Mouse (Mus musculus): ENCODE results near the gene Rgs12. TPM values are rescaled to one million over a fixed set of nuclear protein-coding genes. Genes with fewer than 3 reads are reported as not detected.
A peak's percentile ranks its signal among the peaks of the same experiment; 100 is the strongest.

Rgs12 gene
- polyA plus RNA-seq, 1 experiment from 2014 or later, result 54.9 TPM

DNA sequence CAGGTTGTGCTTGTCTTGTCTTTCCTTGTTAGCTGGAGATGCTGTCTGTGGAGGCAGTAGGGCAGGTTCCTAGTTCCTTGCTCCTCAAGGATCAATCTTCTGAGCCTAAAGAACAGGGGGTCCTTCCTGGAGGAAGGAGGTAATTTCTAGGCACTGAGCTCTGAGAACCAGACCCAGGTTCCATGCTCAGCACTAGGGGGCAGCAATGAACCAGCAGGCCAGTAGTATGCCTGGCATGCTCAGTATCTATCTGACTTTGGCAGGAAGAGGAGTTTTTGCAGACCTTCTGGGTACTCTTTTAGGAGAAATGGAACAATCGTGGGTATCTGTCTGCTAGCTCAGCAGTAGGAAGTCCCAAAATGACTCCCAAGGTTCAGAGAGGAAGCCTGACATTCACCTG is 33.4 kb upstream of the Rgs12 start:
- Histone ChIP-seq H3K4me2 (no peak overlapping the region), H3K27ac (no peak overlapping the region), H3K9me3 (no peaks in the 10 kb centered on the region), H3K4me3 (no peak overlapping the region), H3K36me3 (peaks cover 10% of the 10 kb centered on the region; the same call in 1 of the 2 replicates), H3K27me3 (no peaks in the 10 kb centered on the region), H3K9ac (no peak overlapping the region), H3K4me1 (replicated peaks) (peaks cover 18% of the 10 kb centered on the region)
- peak; percentile 60; the same call in 1 of the 2 replicates for ATAC-seq (ENCODE audit: low FRiP score)
- 13% methylated on average over 1 of the region's 1 CpGs for WGBS

DNA sequence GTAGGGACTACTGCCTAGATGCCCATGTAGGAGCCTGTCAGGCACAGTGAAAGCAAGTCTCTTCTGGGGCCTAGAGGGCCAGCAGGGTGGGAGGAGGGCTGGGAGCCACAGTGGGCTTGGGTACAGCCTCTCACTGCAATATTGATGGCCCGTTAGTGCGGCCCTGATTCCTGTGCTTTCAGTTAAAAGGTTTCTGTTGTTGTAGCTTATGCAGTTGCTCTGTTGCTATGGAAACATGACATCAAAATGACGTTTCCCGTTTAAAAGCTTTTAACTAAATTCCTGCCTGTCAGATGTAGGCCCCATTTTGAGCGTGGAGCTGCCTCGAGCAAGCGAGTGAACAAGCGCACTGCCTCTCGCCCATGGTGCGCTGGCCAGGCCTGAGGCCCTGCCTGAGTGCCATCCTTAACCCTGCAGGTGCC is 32.0 kb upstream of the Rgs12 start:
- Histone ChIP-seq H3K4me1 (replicated peaks) (peaks cover 18% of the 10 kb centered on the region), H3K4me2 (no peak overlapping the region), H3K36me3 (peaks cover 17% of the 10 kb centered on the region), H3K9me3 (no peaks in the 10 kb centered on the region), H3K4me3 (no peak overlapping the region), H3K27me3 (no peaks in the 10 kb centered on the region), H3K9ac (peak overlapping the region; percentile 43), H3K27ac (peak overlapping the region; percentile 56)
- peak; percentile 38 for ATAC-seq (ENCODE audit: low FRiP score)
- WGBS, result 40% methylated on average over 10 of the region's 10 CpGs

DNA sequence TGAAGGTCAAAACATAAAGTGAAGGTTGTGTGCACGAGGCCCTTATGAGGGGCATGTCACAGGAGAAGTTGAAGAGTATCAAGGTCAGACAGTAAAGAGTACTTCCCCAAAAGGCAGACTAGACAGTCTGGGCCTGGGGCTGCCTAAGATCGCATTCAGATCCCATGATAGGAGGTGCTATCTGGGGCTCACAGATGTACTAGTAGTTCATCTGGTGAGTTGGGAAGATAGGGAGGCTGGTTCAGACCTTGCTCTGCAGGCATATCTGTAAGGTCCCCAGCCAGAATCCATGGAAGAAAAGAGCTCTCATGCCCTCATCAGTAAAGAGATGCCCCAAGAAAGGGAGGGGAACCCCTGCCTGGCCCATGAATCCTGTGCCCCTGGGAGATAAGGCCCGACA is 30.5 kb upstream of the Rgs12 start:
- Histone ChIP-seq H3K4me1 (replicated peaks) (peaks cover 21% of the 10 kb centered on the region), H3K9me3 (no peaks in the 10 kb centered on the region), H3K27ac (no peak overlapping the region), H3K4me3 (no peak overlapping the region), H3K27me3 (no peaks in the 10 kb centered on the region), H3K36me3 (peaks cover 25% of the 10 kb centered on the region), H3K9ac (no peak overlapping the region), H3K4me2 (no peak overlapping the region)
- WGBS, result 97% methylated on average over 3 of the region's 3 CpGs
- ATAC-seq (ENCODE audit: low FRiP score), result no peak

DNA sequence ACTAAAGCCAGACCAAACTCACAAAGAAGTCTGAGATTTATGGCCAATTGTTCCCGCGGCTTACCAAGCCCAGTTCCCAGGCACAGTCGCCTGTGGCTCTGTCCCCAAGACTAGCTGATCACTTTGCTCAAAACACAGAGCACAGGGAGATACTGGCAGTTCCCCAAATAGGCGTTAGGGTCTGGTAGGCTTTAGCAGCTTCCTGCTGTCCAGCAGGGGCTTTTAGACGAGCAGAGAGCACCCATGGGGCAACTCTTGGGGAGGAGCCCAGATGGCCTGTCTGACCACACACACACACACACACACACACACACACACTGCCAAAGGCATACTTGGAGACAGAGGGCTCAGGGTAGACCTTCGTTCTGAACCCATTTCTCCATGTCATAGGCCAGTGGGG is 26.7 kb upstream of the Rgs12 start:
- no peak overlapping the region for H3K9ac ChIP-seq
- H3K27ac ChIP-seq, result no peak overlapping the region
- H3K27me3 ChIP-seq, result no peaks in the 10 kb centered on the region
- no peak overlapping the region for H3K4me3 ChIP-seq
- WGBS, result 71% methylated on average over 6 of the region's 6 CpGs
- no peak overlapping the region for H3K4me2 ChIP-seq
- H3K36me3 ChIP-seq, result peaks cover 51% of the 10 kb centered on the region
- no peaks in the 10 kb centered on the region for H3K9me3 ChIP-seq
- peaks cover 8% of the 10 kb centered on the region for H3K4me1 ChIP-seq (replicated peaks)
- ATAC-seq (ENCODE audit: low FRiP score), result no peak

DNA sequence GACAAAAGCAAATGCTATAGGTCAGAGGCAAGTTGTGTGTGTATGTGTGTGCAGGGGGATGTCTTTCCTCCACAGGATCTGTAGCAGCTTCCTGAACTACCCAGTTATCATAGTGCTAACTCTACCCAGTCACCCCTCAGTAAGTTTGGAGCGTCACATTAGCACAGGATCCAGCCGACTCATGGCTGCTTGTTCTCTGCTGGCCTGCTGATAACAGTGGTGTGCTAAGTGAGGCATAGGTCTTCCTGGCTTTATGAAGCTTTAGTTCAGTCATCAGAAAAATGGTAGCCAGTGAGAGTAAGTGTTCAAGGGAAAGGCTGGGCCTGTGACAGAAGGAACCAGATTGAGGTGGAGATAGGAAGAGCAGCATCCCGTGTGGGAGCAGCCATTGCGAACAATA is 25.3 kb upstream of the Rgs12 start:
- ATAC-seq (ENCODE audit: low FRiP score), result no peak
- Histone ChIP-seq H3K4me1 (replicated peaks) (0 out of 2 replicates have a peak, but pooled peaks cover 6% of the 10 kb centered on the region), H3K36me3 (peaks cover 51% of the 10 kb centered on the region), H3K4me3 (no peak overlapping the region), H3K9me3 (no peaks in the 10 kb centered on the region), H3K4me2 (no peak overlapping the region), H3K27ac (no peak overlapping the region), H3K27me3 (no peaks in the 10 kb centered on the region), H3K9ac (no peak overlapping the region)
- 90% methylated on average over 4 of the region's 4 CpGs for WGBS

DNA sequence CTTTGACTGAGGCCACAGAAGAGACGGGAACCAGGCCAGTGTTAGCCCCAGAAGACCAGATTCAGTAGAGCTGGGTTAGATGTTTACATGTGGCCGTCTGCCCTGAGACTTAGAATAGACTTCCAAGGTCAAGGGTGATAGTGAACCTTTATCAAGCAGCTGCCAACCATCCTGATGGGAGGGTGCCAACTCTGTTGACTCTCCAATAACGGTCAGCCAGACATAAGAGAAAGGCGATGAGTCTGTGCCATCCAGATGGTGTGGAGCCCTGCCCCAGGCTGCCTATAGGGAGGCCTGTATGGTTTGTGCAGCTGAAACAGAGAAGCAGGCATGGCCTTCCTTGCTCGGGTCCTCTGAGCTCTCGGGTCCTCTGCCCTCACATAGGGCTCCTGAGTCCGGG is 24.7 kb upstream of the Rgs12 start:
- no peak for ATAC-seq (ENCODE audit: low FRiP score)
- 90% methylated on average over 7 of the region's 7 CpGs for WGBS
- Histone ChIP-seq H3K4me2 (no peak overlapping the region), H3K4me3 (no peak overlapping the region), H3K9ac (no peak overlapping the region), H3K36me3 (peaks cover 51% of the 10 kb centered on the region), H3K27ac (no peak overlapping the region), H3K27me3 (no peaks in the 10 kb centered on the region), H3K9me3 (no peaks in the 10 kb centered on the region), H3K4me1 (replicated peaks) (0 out of 2 replicates have a peak, but pooled peaks cover 6% of the 10 kb centered on the region)

DNA sequence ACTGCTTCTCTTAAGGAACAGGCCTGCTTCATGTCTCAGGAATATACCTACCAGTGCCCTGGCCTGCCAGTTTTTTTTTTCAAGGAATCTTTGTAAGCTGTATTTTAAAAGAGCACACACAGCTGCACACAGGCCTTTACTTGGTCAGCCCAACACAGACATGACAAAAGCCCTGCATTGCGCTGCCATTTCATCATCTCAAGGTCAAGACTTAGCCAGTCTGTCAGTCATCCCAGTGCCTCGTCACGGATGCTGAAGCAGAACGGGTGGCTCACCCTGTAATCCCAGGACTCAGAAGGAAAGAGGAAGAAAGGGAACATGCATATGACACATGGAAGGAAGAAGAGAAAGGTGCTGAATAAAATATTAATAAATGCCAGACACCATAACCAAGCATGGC is 21.6 kb upstream of the Rgs12 start:
- ATAC-seq (ENCODE audit: low FRiP score), result no peak
- Histone ChIP-seq H3K36me3 (peaks cover 38% of the 10 kb centered on the region), H3K27me3 (no peaks in the 10 kb centered on the region), H3K9me3 (no peaks in the 10 kb centered on the region), H3K4me2 (no peak overlapping the region), H3K4me1 (replicated peaks) (peaks cover 27% of the 10 kb centered on the region), H3K27ac (no peak overlapping the region), H3K4me3 (no peak overlapping the region), H3K9ac (no peak overlapping the region)
- WGBS, result 85% methylated on average over 4 of the region's 4 CpGs

DNA sequence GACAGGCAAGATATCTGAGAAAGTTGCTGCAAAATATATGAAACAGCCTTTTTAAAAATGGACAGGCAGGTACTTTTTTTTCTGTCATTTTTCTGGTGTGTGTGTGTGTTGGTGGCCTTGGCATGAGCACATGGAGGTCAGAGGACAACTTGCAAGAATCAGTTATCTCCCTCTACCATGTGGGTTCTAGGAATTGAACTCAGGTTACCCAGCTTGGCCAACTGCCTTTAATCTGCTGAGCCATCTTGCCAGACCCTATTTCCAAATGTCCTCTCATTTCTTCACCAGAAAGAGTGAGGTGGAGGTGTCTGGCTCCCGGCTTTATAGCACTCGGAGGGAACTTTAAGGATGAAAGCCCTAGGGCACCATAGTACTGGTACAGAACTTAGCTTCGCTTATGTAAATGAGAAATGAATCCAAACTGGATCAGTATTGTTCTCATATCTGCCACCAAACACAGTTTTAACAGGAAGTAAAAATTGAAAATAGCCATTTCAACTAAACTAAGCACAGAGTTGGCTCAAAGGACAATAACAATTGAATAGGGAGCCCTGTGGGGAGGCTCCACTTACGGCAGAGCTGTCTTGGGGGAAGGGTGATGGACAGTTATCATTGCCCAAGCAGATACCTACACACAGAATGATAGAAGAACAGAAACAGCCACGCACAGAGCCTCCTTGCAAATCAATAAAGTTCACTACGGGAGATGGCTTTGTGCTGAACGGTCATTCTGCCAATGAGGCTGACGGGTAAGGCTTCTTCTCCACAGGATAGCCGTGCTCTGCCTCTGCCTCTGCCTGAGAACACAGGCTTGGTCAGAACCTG is 18.9 kb upstream of the Rgs12 start:
- peaks cover 24% of the 10 kb centered on the region for H3K4me1 ChIP-seq (replicated peaks)
- H3K4me2 ChIP-seq, result no peak overlapping the region
- WGBS, result 71% methylated on average over 9 of the region's 9 CpGs
- peaks cover 12% of the 10 kb centered on the region for H3K36me3 ChIP-seq
- no peak overlapping the region for H3K9ac ChIP-seq
- no peaks in the 10 kb centered on the region for H3K9me3 ChIP-seq
- H3K4me3 ChIP-seq, result no peak overlapping the region
- peak overlapping the region; percentile 52; the same call in 1 of the 2 replicates for H3K27ac ChIP-seq
- H3K27me3 ChIP-seq, result no peaks in the 10 kb centered on the region
- ATAC-seq (ENCODE audit: low FRiP score), result no peak

DNA sequence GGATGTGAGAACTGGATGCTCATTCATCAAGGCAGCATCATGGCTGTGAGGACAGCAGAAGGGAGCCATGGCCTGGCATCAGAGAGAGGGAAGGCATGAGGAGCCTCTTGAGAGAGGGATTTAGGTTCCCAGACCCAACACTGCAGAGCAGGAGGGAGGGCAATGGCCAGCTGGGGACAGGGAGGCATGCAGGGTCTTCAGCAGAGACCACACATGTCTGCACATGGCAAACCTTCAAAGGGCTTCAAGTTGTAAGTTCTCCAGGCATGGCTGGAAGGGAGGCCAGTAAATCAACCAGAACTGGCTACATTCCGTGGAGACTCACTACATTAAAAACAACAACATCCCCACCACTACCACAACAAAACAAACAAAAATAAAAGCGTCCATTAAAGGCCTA is 18.2 kb upstream of the Rgs12 start:
- H3K27me3 ChIP-seq, result no peaks in the 10 kb centered on the region
- no peak for ATAC-seq (ENCODE audit: low FRiP score)
- H3K4me1 ChIP-seq (replicated peaks), result peaks cover 24% of the 10 kb centered on the region
- 85% methylated on average over 2 of the region's 2 CpGs for WGBS
- H3K4me3 ChIP-seq, result no peak overlapping the region
- no peak overlapping the region for H3K4me2 ChIP-seq
- no peak overlapping the region for H3K9ac ChIP-seq
- H3K27ac ChIP-seq, result peak overlapping the region; percentile 52; the same call in 1 of the 2 replicates
- H3K36me3 ChIP-seq, result peaks cover 5% of the 10 kb centered on the region
- H3K9me3 ChIP-seq, result no peaks in the 10 kb centered on the region

DNA sequence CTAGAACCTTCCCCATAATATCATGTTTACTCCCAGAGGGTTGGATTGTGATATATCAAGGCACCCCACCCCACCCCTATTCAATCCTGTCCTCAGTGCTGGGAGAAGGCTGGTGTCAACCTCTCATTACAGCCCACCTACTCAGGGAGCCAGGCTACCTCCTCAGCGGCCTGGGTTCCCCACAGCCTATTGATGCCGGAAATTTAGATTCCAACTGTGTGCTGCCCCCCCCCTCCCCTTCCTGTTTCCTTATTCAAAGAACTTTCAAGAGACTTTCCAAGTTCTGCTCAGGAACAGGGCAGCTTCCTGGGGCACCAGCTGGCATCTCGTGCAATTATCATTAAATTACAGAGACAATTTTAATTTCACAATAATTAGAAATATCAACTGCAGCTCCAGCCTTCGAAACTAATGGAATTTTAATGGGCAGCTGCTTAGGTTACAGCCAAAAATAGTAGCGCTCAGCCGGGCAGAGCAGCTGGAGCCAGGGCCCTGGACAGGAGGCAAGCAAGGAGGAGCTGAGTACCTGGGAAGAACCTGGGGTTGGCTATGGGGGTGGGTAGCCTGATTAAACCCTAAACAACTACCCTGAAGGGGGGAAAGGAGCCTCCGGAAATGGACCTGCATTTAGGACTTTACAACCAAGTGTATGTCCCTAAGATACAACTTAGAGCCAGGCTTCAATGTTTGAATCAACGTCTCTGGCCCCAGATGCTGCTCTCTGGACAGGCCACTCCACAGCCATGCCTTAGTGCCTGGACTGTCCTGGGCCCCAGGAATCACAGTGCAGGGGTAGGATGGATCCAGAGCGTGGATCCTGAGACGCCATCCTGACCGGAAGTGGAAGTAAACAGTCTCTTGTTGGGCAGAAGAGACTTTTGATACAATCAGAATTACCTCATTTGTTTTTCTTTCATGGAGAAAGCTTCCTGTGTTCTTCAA is 17.5 kb upstream of the Rgs12 start:
- H3K9ac ChIP-seq, result no peak overlapping the region
- H3K27me3 ChIP-seq, result no peaks in the 10 kb centered on the region
- no peak overlapping the region for H3K4me3 ChIP-seq
- H3K4me2 ChIP-seq, result no peak overlapping the region
- ATAC-seq (ENCODE audit: low FRiP score), result 0 out of 2 replicates have a peak, but pooled peaks have one; percentile 71
- no peaks in the 10 kb centered on the region for H3K9me3 ChIP-seq
- peaks cover 24% of the 10 kb centered on the region for H3K4me1 ChIP-seq (replicated peaks)
- WGBS, result 50% methylated on average over 11 of the region's 11 CpGs
- peak overlapping the region; percentile 83 for H3K27ac ChIP-seq
- no peaks in the 10 kb centered on the region for H3K36me3 ChIP-seq

DNA sequence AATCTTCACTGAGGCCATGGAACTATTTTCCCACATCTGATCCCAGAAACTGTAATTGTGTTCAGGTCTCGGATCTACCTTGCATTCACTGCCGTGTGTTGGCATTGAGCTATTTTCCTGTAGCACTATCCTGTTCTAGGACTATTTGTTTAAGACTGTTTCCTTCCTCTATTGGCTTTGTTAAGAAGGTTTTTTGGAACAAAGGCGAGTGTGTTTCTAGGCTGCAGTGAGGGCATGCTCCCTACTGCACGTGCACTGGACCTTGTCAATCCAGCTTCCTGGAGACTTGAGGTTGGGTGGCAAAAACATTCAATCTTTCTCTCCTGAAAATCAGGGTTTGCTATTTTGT is 16.8 kb upstream of the Rgs12 start:
- no peak overlapping the region for H3K9ac ChIP-seq
- no peaks in the 10 kb centered on the region for H3K9me3 ChIP-seq
- H3K36me3 ChIP-seq, result no peaks in the 10 kb centered on the region
- H3K4me1 ChIP-seq (replicated peaks), result peaks cover 24% of the 10 kb centered on the region
- no peak overlapping the region for H3K4me2 ChIP-seq
- H3K4me3 ChIP-seq, result no peak overlapping the region
- no peak for ATAC-seq (ENCODE audit: low FRiP score)
- WGBS, result 31% methylated on average over 4 of the region's 4 CpGs
- H3K27ac ChIP-seq, result peak overlapping the region; percentile 83
- H3K27me3 ChIP-seq, result no peaks in the 10 kb centered on the region

DNA sequence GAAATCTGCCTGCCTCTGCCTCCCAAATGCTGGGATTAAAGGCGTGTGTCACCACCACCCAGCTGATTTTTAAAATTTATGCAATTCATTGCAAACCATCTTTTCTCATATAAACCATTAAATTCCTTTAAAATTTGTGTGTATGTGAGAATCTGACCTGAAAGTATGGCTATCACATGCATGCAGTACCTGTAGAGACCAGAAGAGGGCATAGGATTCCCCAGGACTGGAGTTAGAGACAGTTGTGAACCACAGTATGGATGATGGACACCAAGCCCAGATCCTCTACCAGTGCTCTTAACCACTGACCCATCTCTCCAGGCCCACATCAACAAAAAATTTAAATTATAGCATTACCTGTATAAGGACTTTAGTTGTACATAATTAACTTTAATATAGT is 15.8 kb upstream of the Rgs12 start:
- ATAC-seq (ENCODE audit: low FRiP score), result no peak
- Histone ChIP-seq H3K4me1 (replicated peaks) (peaks cover 25% of the 10 kb centered on the region), H3K9me3 (no peaks in the 10 kb centered on the region), H3K27ac (no peak overlapping the region), H3K4me2 (no peak overlapping the region), H3K36me3 (no peaks in the 10 kb centered on the region), H3K4me3 (no peak overlapping the region), H3K9ac (no peak overlapping the region), H3K27me3 (no peaks in the 10 kb centered on the region)
- 92% methylated on average over 1 of the region's 1 CpGs for WGBS

All from hindbrain, embryonic 13.5 days (tissue).